Mouse (Mus musculus) neural tube, embryonic 11.5 days (tissue): ENCODE measurements around the gene Gm20388. TPM values are rescaled to one million over a fixed set of nuclear protein-coding genes. Genes with fewer than 3 reads are reported as not detected.
A peak's percentile ranks its signal among the peaks of the same experiment; 100 is the strongest.

Experiments used
- ATAC-seq: fragments of 200-750 bp; cut with Nextera tagmentation; 2 replicates; pipeline ENCODE4 v1.8.0; 2017; ENCODE audit warnings: moderate number of reproducible peaks, mild to moderate bottlenecking, moderate TSS enrichment, moderate library complexity; ENCODE audit not compliant: insufficient read depth, low FRiP score, low TSS enrichment
- DNase-seq: peaks from one replicate; pipeline ENCODE4 v3.0.0-alpha.2; 2015; ENCODE audit warnings: low spot score
- H3K27ac ChIP-seq: fragments of 300-500 bp; sonication (generic); 2 replicates; pipeline ENCODE4 v1.5.1; 2014; ENCODE audit warnings: low read depth, mild to moderate bottlenecking, low read length
- H3K27me3 ChIP-seq: fragments of 300-500 bp; sonication (generic); 2 replicates; pipeline ENCODE4 v1.6.1; 2014; ENCODE audit warnings: mild to moderate bottlenecking, low read length, mixed read lengths; ENCODE audit not compliant: control insufficient read depth, insufficient read depth
- H3K36me3 ChIP-seq: fragments of 300-500 bp; sonication (generic); 2 replicates; pipeline ENCODE4 v1.6.1; 2014; ENCODE audit warnings: mild to moderate bottlenecking, low read length, moderate library complexity, mixed read lengths; ENCODE audit not compliant: control insufficient read depth, insufficient read depth
- H3K4me1 ChIP-seq: fragments of 300-500 bp; sonication (generic); 2 replicates; pipeline ENCODE4 v1.6.1; 2014; ENCODE audit warnings: low read length, mixed read lengths; ENCODE audit not compliant: control insufficient read depth, insufficient read depth
- H3K4me2 ChIP-seq: fragments of 300-500 bp; sonication (generic); 2 replicates; pipeline ENCODE4 v1.6.1; 2014; ENCODE audit warnings: low read depth, mild to moderate bottlenecking, moderate library complexity
- H3K4me3 ChIP-seq: fragments of 300-500 bp; sonication (generic); 2 replicates; pipeline ENCODE4 v1.5.1; 2014; ENCODE audit warnings: low read depth, low read length
- H3K9ac ChIP-seq: fragments of 300-500 bp; sonication (generic); 2 replicates; pipeline ENCODE4 v1.6.1; 2014; ENCODE audit warnings: mild to moderate bottlenecking, low read length
- H3K9me3 ChIP-seq: fragments of 300-500 bp; sonication (generic); 2 replicates; pipeline ENCODE4 v1.6.1; 2016; ENCODE audit warnings: low read length; ENCODE audit not compliant: control insufficient read depth
- WGBS: fragments of 180-500 bp; shearing (Covaris S2); extraction: QIAGEN DNeasy Blood & Tissue Kit; methylation state at CpG from one replicate; pipeline ENCODE4 v1.1.7; 2014; 5-methylcytosine and 5-hydroxymethylcytosine counted together
- polyA plus RNA-seq: library from polyadenylated mRNA; unstranded; fragments of >200 nt; fragmentation: Nextera tagmentation; extraction: Ambion mirVana; gene quantifications from 2 replicates; pipeline ENCODE4 v1.2.1, GENCODE M21; 2014

Gene Gm20388
- polyA plus RNA-seq, 1 experiment from 2014 or later: not detected

GRCm38 (mm10) chr8:120879928-120880327 is 969.3 kb downstream of the Gm20388 start:
- 64% methylated on average over 6 of the region's 6 CpGs for WGBS
- Histone ChIP-seq H3K4me3 (no peak overlapping the region), H3K27ac (no peak overlapping the region), H3K9me3 (no peaks in the 10 kb centered on the region), H3K27me3 (peaks cover 43% of the 10 kb centered on the region), H3K9ac (no peak overlapping the region), H3K36me3 (no peaks in the 10 kb centered on the region), H3K4me2 (no peak overlapping the region), H3K4me1 (0 out of 2 replicates have a peak, but pooled peaks cover 1% of the 10 kb centered on the region)
- DNase-seq (no peak), ATAC-seq (no peak)

- 79% methylated on average over 10 of the region's 10 CpGs for WGBS
Measured at GRCm38 (mm10) chr8:120881634-120882033, 971.0 kb downstream of the Gm20388 start.

GRCm38 (mm10) chr8:120882657-120883056 is 972.0 kb downstream of the Gm20388 start:
- ATAC-seq (no peak), DNase-seq (peak; percentile 38)
- H3K36me3 ChIP-seq: no peaks in the 10 kb centered on the region
- H3K27ac ChIP-seq: no peak overlapping the region
- 0 out of 2 replicates have a peak, but pooled peaks cover 3% of the 10 kb centered on the region for H3K4me1 ChIP-seq
- no peak overlapping the region for H3K4me2 ChIP-seq
- no peaks in the 10 kb centered on the region for H3K9me3 ChIP-seq
- WGBS: 23% methylated on average over 13 of the region's 13 CpGs
- peaks cover 66% of the 10 kb centered on the region for H3K27me3 ChIP-seq
- no peak overlapping the region for H3K4me3 ChIP-seq
- H3K9ac ChIP-seq: no peak overlapping the region

More at GRCm38 (mm10) chr8:120881634-120882033, 971.0 kb downstream of the Gm20388 start:
- Histone ChIP-seq H3K4me3 (no peak overlapping the region), H3K9ac (no peak overlapping the region), H3K36me3 (no peaks in the 10 kb centered on the region), H3K27me3 (peaks cover 57% of the 10 kb centered on the region), H3K4me1 (0 out of 2 replicates have a peak, but pooled peaks cover 3% of the 10 kb centered on the region), H3K4me2 (no peak overlapping the region), H3K27ac (no peak overlapping the region), H3K9me3 (no peaks in the 10 kb centered on the region)
- no peak for ATAC-seq
- DNase-seq: no peak

- no peak overlapping the region for H3K4me2 ChIP-seq
- DNase-seq: peak; percentile 41
- H3K9me3 ChIP-seq: no peaks in the 10 kb centered on the region
- peaks cover 71% of the 10 kb centered on the region for H3K27me3 ChIP-seq
- H3K4me3 ChIP-seq: no peak overlapping the region
- no peak overlapping the region for H3K27ac ChIP-seq
- no peak for ATAC-seq
- no peaks in the 10 kb centered on the region for H3K36me3 ChIP-seq
- 1% methylated on average over 25 of the region's 25 CpGs for WGBS
- 0 out of 2 replicates have a peak, but pooled peaks cover 3% of the 10 kb centered on the region for H3K4me1 ChIP-seq
- H3K9ac ChIP-seq: no peak overlapping the region
Measured at GRCm38 (mm10) chr8:120883369-120883768, 972.7 kb downstream of the Gm20388 start.

- no peak for ATAC-seq
- Histone ChIP-seq H3K9ac (no peak overlapping the region), H3K36me3 (no peaks in the 10 kb centered on the region), H3K4me1 (0 out of 2 replicates have a peak, but pooled peaks cover 3% of the 10 kb centered on the region), H3K9me3 (no peaks in the 10 kb centered on the region), H3K4me2 (no peak overlapping the region), H3K27me3 (peaks cover 75% of the 10 kb centered on the region), H3K4me3 (no peak overlapping the region), H3K27ac (no peak overlapping the region)
- no peak for DNase-seq
- 7% methylated on average over 15 of the region's 15 CpGs for WGBS
Measured at GRCm38 (mm10) chr8:120883853-120884252, 973.2 kb downstream of the Gm20388 start.

GRCm38 (mm10) chr8:120884881-120885280 is 974.2 kb downstream of the Gm20388 start:
- Histone ChIP-seq H3K27me3 (peaks cover 80% of the 10 kb centered on the region), H3K27ac (no peak overlapping the region), H3K4me1 (0 out of 2 replicates have a peak, but pooled peaks cover 3% of the 10 kb centered on the region), H3K36me3 (no peaks in the 10 kb centered on the region), H3K4me3 (no peak overlapping the region), H3K9me3 (no peaks in the 10 kb centered on the region), H3K9ac (no peak overlapping the region), H3K4me2 (no peak overlapping the region)
- peak; percentile 22 for DNase-seq
- WGBS: 12% methylated on average over 13 of the region's 13 CpGs
- no peak for ATAC-seq

GRCm38 (mm10) chr8:120887254-120887653 is 976.6 kb downstream of the Gm20388 start:
- DNase-seq (no peak), ATAC-seq (no peak)
- H3K36me3 ChIP-seq: no peaks in the 10 kb centered on the region
- no peak overlapping the region for H3K27ac ChIP-seq
- H3K9me3 ChIP-seq: no peaks in the 10 kb centered on the region
- H3K4me2 ChIP-seq: no peak overlapping the region
- no peak overlapping the region for H3K4me3 ChIP-seq
- 0 out of 2 replicates have a peak, but pooled peaks cover 3% of the 10 kb centered on the region for H3K4me1 ChIP-seq
- H3K9ac ChIP-seq: no peak overlapping the region
- WGBS: 13% methylated on average over 10 of the region's 10 CpGs
- peaks cover 77% of the 10 kb centered on the region for H3K27me3 ChIP-seq

GRCm38 (mm10) chr8:120888005-120888404 is 977.4 kb downstream of the Gm20388 start:
- H3K4me2 ChIP-seq: no peak overlapping the region
- H3K9me3 ChIP-seq: no peaks in the 10 kb centered on the region
- no peak overlapping the region for H3K9ac ChIP-seq
- 0 out of 2 replicates have a peak, but pooled peaks cover 3% of the 10 kb centered on the region for H3K4me1 ChIP-seq
- no peak overlapping the region for H3K4me3 ChIP-seq
- no peaks in the 10 kb centered on the region for H3K36me3 ChIP-seq
- DNase-seq (no peak), ATAC-seq (no peak)
- H3K27me3 ChIP-seq: peaks cover 78% of the 10 kb centered on the region
- H3K27ac ChIP-seq: no peak overlapping the region
- WGBS: 39% methylated on average over 5 of the region's 5 CpGs

GRCm38 (mm10) chr8:120889189-120889588 is 978.5 kb downstream of the Gm20388 start:
- H3K4me3 ChIP-seq: no peak overlapping the region
- 86% methylated on average over 4 of the region's 4 CpGs for WGBS

More at GRCm38 (mm10) chr8:120889189-120889588, 978.5 kb downstream of the Gm20388 start:
- ATAC-seq (no peak), DNase-seq (no peak)
- no peak overlapping the region for H3K4me2 ChIP-seq
- peaks cover 79% of the 10 kb centered on the region for H3K27me3 ChIP-seq
- no peaks in the 10 kb centered on the region for H3K9me3 ChIP-seq
- no peak overlapping the region for H3K9ac ChIP-seq
- H3K27ac ChIP-seq: no peak overlapping the region
- H3K4me1 ChIP-seq: 0 out of 2 replicates have a peak, but pooled peaks cover 3% of the 10 kb centered on the region
- H3K36me3 ChIP-seq: no peaks in the 10 kb centered on the region
